Mouse (Mus musculus): ENCODE results near the gene Echdc2. TPM values are rescaled to one million over a fixed set of nuclear protein-coding genes. Genes with fewer than 3 reads are reported as not detected.

Gene Echdc2
- polyA plus RNA-seq (2012; rRNA removed): 39.1 and 39.8 TPM in 2 replicates

GRCm38 (mm10) chr4:108165152-108165895 is at the start of gene Echdc2:
Gene Echdc2, plus strand, starts transcription at chr4:108165437.

GRCm38 (mm10) chr4:108144880-108145279 is 20.4 kb upstream of the Echdc2 start, which contains the start of gene Scp2:
Gene Scp2, minus strand, starts transcription at chr4:108144998.

GRCm38 (mm10) chr4:108217332-108218179 is 52.3 kb downstream of the Echdc2 start, which contains the start of gene Zyg11a:
Gene Zyg11a, minus strand, starts transcription at chr4:108218048.

Other genes with a start within 250 kb of the Echdc2 start
- 8.1 and 9.7 TPM in 2 replicates for gene Cpt2, start 241.8 kb upstream of the Echdc2 start, polyA plus RNA-seq (2012; rRNA removed)
- gene Slc1a7, start 197.1 kb upstream of the Echdc2 start, polyA plus RNA-seq (2012; rRNA removed): 0.03 and 0.05 TPM in 2 replicates
- 5.7 and 6.2 TPM in 2 replicates for gene Podn, start 69.0 kb upstream of the Echdc2 start, polyA plus RNA-seq (2012; rRNA removed)
- gene Scp2, start 20.4 kb upstream of the Echdc2 start, polyA plus RNA-seq (2012; rRNA removed): 136 and 151 TPM in 2 replicates
- 0.04 and 0.12 TPM in 2 replicates for gene Zyg11a, start 52.6 kb downstream of the Echdc2 start, polyA plus RNA-seq (2012; rRNA removed)
- 58.8 and 61.6 TPM in 2 replicates for gene Zyg11b, start 135.7 kb downstream of the Echdc2 start, polyA plus RNA-seq (2012; rRNA removed)
- 19.0 and 19.8 TPM in 2 replicates for gene Coa7, start 162.7 kb downstream of the Echdc2 start, polyA plus RNA-seq (2012; rRNA removed)
- gene Shisal2a, start 217.9 kb downstream of the Echdc2 start, polyA plus RNA-seq (2012; rRNA removed): 1.5 and 2.5 TPM in 2 replicates
- gene Gpx7, start 241.5 kb downstream of the Echdc2 start, polyA plus RNA-seq (2012; rRNA removed): 16.1 and 25.5 TPM in 2 replicates